Mouse (Mus musculus): ENCODE measurements around the gene Yy2.

DNA sequence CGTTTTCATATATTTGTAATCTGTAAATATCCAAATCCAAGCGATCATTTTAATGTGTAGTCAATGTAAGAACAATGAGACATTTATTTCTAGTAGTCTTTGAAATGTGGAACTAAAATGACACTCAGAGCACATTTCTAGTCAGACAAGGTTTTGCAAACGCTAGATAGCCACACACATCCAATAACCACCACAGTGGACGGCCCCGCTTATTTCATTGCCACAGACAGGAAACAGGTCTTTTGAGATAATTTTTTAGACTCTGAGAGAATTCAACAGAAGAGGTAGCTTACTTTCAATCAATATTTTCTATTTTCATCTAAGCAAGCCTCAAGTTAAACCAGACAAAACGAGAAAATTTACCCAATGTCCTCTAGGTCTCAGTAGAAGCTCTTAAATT is 27.1 kb upstream of the Yy2 start:
- no peak for TF ChIP-seq POLR2A (IDR thresholded peaks at IDR 0.05; ENCODE audit: low read depth, low read length)
- no peak for TF ChIP-seq CTCF (conservative IDR thresholded peaks at IDR 0.05; ENCODE audit: insufficient read depth, insufficient read length, low read depth, low read length)

Data from kidney, adult 2 months (tissue).